Mouse (Mus musculus): ENCODE measurements around the gene Gnat1.

The Gnat1 gene

DNA sequence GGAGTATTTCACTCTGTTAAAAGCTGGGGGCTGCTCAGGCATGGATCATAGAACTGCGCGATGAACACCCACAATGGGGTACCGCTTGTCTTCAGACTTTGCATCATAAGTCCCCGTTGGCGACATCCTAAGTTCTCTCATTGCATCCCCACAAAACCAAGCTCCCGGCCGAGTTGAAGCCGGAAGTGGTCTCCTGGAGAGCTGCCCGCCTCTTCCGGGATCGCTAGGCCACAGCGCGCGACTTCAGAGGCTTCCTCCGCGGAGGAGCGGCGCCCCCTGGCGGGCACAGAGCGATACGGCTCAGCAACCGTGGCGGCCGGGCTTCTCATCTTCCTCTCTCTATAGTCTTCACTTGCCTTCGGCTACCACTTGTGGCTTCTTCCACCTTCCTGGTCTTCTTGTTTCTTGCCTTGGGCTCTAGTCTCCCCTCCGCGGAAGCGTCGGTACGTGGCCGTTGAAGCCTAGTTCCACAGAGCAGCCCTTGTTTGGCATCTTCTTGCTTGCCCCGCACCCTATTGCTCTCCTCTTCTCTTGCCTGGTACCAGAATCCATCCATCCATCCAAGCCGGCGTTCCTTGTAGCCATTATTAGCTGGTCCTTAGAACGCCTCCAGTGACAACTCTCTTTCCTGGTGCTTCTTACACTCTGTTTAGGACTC, 34.9 kb downstream of the Gnat1 start:
- DNase-seq (ENCODE audit: low spot score), result peak; percentile 91

GRCm38 (mm10) chr9:107643544-107644214, 35.8 kb downstream of the Gnat1 start:
- no peak for DNase-seq (ENCODE audit: low spot score)

GRCm38 (mm10) chr9:107641666-107642065, 37.8 kb downstream of the Gnat1 start:
- peak; percentile 68 for DNase-seq (ENCODE audit: low spot score)

DNA sequence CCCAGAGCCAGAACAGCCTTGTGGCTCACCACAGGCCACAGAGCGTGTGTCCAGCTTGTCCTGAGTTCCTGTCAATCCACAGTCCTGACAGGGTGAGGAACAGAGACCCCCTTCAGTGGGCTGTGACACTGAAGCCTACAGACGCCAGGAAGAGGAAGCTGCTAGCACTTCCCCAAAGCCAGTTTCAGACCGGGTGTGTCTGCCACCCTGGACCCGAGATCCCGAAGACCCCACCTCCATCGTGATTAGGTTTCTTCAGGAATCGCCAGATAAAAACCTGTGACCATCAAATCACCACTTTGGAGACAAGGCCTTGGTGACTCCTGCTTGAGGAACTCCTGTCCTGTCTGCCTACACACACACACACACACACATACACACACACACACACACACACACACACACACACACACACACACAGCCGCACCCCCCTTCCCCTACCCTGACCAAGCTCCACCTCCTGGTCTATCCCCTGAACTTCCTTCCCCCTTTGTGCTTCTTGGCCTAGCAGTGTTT, 39.2 kb downstream of the Gnat1 start:
- DNase-seq (ENCODE audit: low spot score), result no peak

DNA sequence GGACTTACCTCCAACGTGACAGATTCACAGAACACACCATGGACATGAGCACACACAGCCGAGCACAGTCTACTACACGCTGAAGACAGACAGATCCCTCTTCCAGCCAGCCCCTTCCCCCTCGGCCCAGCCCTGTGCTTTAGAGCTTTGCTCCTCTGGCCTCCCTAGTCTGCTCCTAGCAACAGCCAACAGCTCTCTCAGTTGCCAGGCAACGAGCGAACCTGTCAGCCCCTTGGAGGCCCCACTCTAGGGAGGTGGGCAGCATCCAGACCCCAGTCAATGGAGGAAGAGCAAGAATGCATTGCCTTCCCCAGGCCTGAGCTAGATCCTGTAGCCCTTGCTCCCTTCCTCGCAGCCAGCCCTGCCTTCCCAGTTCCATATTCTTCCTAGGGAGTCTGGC, 42.4 kb downstream of the Gnat1 start:
- DNase-seq (ENCODE audit: low spot score), result peak; percentile 50

- peak; percentile 96 for DNase-seq (ENCODE audit: low spot score)
Measured at GRCm38 (mm10) chr9:107635279-107636028, 44.1 kb downstream of the Gnat1 start, which contains the start of gene Gnai2. TSS of gene Gnai2 (minus strand) at chr9:107635367.

DNA sequence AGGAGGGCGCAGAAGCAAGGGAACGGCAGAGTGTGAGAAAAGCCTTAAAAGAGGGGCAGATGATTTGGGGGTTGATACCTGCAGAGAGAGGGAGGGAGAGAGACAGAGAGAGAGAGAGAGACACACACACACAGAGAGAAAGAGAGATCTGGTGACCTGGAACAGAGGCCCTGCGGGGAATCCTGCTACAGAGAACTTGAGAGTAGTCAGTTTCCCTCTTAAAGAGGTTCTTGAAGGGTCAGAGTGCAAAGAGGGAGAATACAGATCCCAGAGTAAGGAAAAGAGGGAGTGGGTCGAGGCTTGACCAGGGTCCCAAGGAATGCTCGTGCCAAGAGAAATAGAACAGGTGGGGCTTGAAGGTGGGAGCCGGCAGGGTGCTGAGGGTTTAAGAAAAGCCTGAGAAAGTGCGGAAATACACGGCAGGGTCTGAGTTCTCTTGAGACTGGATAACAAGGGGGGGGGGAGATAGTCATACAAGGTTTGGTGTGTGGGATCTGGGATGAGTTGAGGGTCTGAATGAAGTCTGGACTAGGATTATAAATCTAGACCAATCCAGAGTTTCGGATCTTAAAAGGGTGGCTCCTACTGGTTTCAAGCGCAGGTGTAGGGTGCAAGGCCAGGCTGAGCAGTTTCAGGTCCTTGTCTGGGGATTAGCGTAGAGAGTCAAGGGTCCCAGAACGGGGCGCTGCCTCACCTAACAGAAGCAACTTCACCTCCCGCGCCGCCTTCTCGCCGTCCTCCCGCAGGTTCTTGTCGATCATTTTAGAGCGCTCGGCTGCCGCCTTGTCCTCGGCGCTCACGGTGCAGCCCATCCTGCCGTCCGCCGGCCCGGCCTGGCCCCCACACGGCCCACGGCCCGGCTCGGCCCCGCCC, 44.9 kb downstream of the Gnat1 start:
- no peak for DNase-seq (ENCODE audit: low spot score)

GRCm38 (mm10) chr9:107633661-107634405, 45.7 kb downstream of the Gnat1 start:
- no peak for DNase-seq (ENCODE audit: low spot score)

DNA sequence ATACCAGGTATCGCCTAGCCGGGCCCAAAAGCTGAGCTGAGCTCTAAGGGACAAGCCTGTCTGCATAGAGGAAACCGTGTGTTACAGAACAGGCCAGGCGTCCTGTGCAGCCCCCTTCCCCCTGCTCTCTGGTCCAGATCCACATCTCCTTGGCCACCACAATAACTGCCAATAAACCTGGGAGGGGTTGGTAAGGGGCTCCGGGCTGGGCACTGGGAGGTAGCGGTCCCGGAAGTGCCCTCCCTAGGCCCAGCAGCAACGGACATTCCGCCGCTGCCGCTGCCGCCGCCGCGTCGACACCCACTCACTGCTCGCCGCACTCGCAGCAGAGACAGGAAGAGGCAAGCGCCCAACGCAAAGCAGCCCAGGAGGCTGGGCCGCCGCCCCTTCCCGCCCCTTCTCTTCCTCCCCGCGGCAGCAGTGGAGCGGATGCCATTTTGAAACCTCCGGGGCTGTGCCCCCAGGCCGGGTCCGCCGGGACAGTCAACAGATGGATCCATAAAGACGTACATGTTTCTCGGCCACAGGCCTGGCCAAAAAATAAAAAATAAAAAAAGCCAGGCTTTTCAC, 46.3 kb downstream of the Gnat1 start:
- peak; percentile 80 for DNase-seq (ENCODE audit: low spot score)

- peak; percentile 50 for DNase-seq (ENCODE audit: low spot score)
Measured at GRCm38 (mm10) chr9:107632478-107632877, 47.0 kb downstream of the Gnat1 start.

DNA sequence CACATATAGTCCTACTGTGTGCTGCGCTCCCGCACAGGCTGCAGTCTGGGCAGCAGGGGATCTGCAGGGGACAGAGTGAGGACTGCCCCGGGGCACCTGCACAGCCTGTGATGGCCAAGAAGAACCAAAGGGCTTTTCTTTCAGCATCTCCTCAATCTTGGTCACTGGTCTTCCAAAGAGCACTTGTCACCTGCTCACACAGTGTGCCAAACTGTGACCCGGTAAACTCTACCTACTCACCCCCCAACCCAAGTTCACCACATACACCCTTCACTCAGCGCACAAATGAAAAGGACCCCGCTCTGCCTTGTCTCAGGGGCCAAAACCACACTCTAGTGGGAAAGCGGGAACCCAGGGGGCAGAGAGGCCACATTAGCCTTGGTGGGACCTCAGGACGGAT, 47.7 kb downstream of the Gnat1 start:
- no peak for DNase-seq (ENCODE audit: low spot score)

DNA sequence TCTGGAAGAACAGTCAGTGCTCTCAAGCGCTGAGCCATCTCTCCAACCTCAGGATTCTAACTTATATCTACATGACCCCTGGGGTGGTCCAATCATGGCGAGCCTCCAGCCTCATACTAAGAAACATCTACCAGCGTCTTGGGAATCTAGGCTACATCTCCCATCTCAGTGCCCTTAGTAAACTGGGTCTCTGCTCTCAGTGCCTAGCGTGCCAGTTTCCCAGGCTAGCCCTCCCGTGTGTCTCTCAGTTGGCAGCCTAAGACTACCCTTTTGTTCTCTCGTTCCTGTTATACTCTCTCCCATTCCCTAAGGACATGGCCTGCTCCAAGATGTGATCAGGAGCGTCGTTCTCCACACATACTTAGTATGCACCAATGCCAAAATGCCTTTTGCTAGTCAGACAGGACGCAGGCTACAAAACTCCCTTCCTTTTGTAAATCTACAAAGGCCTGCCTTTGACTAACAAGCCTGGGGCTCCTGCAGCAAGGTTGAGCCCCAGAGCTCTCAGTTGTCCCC, 48.1 kb downstream of the Gnat1 start:
- DNase-seq (ENCODE audit: low spot score), result no peak

DNA sequence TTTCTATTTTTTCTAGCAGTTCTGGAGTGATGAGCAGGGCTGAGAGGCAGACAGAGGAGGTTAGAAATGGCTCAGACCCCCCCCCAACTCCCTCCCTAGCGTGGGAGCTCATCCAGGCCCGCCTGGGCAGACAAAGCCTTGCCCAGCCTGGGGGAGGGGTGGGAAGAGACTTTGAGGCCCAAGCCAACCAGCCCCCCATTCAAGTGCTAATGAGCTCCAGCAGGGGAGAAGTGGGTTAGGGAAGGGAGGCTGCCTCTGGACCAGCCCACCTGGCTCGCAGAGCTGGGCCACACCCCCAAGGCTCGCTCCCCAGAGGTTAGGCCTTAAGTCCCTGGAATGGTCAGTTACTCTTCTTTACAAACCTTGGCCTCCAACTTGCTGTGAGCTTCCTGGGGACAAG, 48.9 kb downstream of the Gnat1 start:
- peak; percentile 57 for DNase-seq (ENCODE audit: low spot score)

- peak; percentile 37 for DNase-seq (ENCODE audit: low spot score)
Measured at GRCm38 (mm10) chr9:107629901-107630425, 49.5 kb downstream of the Gnat1 start.

- DNase-seq (ENCODE audit: low spot score), result no peak
Measured at GRCm38 (mm10) chr9:107629411-107629730, 50.1 kb downstream of the Gnat1 start.

- DNase-seq (ENCODE audit: low spot score), result no peak
Measured at GRCm38 (mm10) chr9:107628721-107629410, 50.6 kb downstream of the Gnat1 start.

DNA sequence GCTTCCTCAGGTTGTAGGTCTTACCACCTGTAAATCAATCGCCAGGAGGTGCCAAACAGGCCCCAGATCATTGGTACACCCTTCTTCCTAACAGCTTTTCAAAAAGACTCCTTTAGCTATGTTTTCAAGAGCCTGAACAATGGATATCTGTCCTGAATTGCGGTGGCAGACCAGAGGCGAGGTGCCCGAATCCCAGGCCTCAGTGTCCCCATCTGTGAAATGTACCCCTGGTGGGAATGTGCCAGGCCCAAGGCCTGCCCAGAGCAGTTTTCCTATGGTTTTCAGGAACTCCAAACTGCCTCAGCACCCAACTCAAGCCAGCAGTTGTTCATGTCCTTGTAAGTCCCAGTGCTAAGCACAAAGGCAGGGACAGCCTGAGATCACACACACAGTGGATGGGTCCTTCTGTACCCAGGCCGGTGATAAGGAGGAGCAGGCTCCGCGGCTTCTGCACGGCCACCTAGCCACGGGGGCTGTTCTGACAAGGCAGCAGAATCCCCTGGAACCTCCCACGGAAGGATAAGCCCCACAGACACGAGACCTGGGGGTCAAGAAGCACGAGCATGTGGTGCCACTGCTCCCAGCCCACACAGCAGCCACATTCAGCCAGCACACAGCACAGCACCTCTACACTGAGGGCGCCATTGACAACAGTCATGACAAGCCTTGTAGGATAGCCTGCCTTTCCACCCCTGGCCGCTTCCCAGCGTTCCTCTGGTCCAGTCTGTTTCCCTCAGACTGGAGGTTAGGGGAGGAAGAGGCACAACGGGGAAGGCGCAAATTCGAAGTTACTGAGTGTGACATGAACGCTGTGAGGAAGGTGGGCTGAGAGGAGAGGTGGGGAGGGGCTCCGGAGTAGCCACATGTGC, 51.9 kb downstream of the Gnat1 start:
- DNase-seq (ENCODE audit: low spot score), result no peak

- peak; percentile 77 for DNase-seq (ENCODE audit: low spot score)
Measured at GRCm38 (mm10) chr9:107626844-107627277, 52.7 kb downstream of the Gnat1 start.

All from MN1 (cell line).